Mouse (Mus musculus) erythroblast, adult 5-6 weeks (primary cell): ENCODE results near the gene Fbxw13. TPM values are rescaled to one million over a fixed set of nuclear protein-coding genes. Genes with fewer than 3 reads are reported as not detected.
"Not testable (repeated sequence)": the region's sequence is repeated elsewhere in the genome, so short reads cannot be mapped to it uniquely, and the experiment has no call there.

ENCODE experiments used
- ATAC-seq: replicated peaks from 2 replicates; pipeline ENCODE4 v1.8.0; 2016; ENCODE audit warnings: moderate number of reproducible peaks, mild to moderate bottlenecking, moderate TSS enrichment, inconsistent platforms; ENCODE audit not compliant: poor library complexity, low FRiP score, severe bottlenecking
- total RNA-seq, 2 experiments: library from RNA; stranded (forward) in 1 of 2; stranded (reverse) in 1 of 2; fragments of 150-400 nt in 1 of 2; fragments of 200-764, 138-1000 nt in 1 of 2; gene quantifications; 2 replicates each; pipeline versions ENCODE4 v1.2.3 to v1.2.4; 2015 to 2017; ENCODE audit warnings: low replicate concordance in 2 of 2

Fbxw13 gene
- total RNA-seq (2015; ENCODE audit: low replicate concordance) (not detected in 2 replicates), total RNA-seq (2017; ENCODE audit: low replicate concordance) (not detected in 2 replicates)

GRCm38 (mm10) chr9:109195875-109196274 is at the start of gene Fbxw13:
Fbxw13 (minus strand) TSS chr9:109195975.
- not testable (repeated sequence) for ATAC-seq

- no peak for ATAC-seq
Observed at GRCm38 (mm10) chr9:109234654-109235053, 38.9 kb upstream of the Fbxw13 start, which contains the start of gene Fbxw20. Fbxw20 (minus strand) TSS chr9:109234754.

GRCm38 (mm10) chr9:109218449-109218848 is 22.7 kb upstream of the Fbxw13 start:
- ATAC-seq = no peak

- ATAC-seq = not testable (repeated sequence)
Observed at GRCm38 (mm10) chr9:109201347-109201746, 5.6 kb upstream of the Fbxw13 start.

GRCm38 (mm10) chr9:109200349-109200748 is 4.6 kb upstream of the Fbxw13 start:
- ATAC-seq = no peak

GRCm38 (mm10) chr9:109199353-109199752 is 3.6 kb upstream of the Fbxw13 start:
- no peak for ATAC-seq

- no peak for ATAC-seq
Observed at GRCm38 (mm10) chr9:109177208-109177607, 18.6 kb downstream of the Fbxw13 start.

- ATAC-seq = no peak
Observed at GRCm38 (mm10) chr9:109176301-109176700, 19.5 kb downstream of the Fbxw13 start.

- ATAC-seq = no peak
Observed at GRCm38 (mm10) chr9:109167316-109167715, 28.5 kb downstream of the Fbxw13 start.

GRCm38 (mm10) chr9:109161941-109162340 is 33.8 kb downstream of the Fbxw13 start, which contains the start of gene Fbxw21:
Fbxw21 (minus strand) TSS chr9:109162041.
- ATAC-seq = no peak

- not testable (repeated sequence) for ATAC-seq
Observed at GRCm38 (mm10) chr9:109140414-109140813, 55.4 kb downstream of the Fbxw13 start.

- no peak for ATAC-seq
Observed at GRCm38 (mm10) chr9:109130076-109130475, 65.7 kb downstream of the Fbxw13 start.

Other genes starting within 250 kb of the Fbxw13 start
- gene Col7a1, start 242.4 kb downstream of the Fbxw13 start, total RNA-seq (2015; ENCODE audit: low replicate concordance) = under 0.01 TPM in 1 of 2 replicates, not detected in the other
- gene Col7a1, start 242.4 kb downstream of the Fbxw13 start, total RNA-seq (2017; ENCODE audit: low replicate concordance) = 0.17 and 1.4 TPM in 2 replicates
- gene Ucn2, start 210.0 kb downstream of the Fbxw13 start, total RNA-seq (2015; ENCODE audit: low replicate concordance) = not detected in 2 replicates
- gene Ucn2, start 210.0 kb downstream of the Fbxw13 start, total RNA-seq (2017; ENCODE audit: low replicate concordance) = not detected in 2 replicates
- 3.1 and 13.3 TPM in 2 replicates for gene Pfkfb4, start 204.2 kb downstream of the Fbxw13 start, total RNA-seq (2015; ENCODE audit: low replicate concordance)
- gene Pfkfb4, start 204.2 kb downstream of the Fbxw13 start, total RNA-seq (2017; ENCODE audit: low replicate concordance) = 7.9 and 12.3 TPM in 2 replicates
- 14.6 and 20.3 TPM in 2 replicates for gene Shisa5, start 157.4 kb downstream of the Fbxw13 start, total RNA-seq (2015; ENCODE audit: low replicate concordance)
- 13.9 and 51.4 TPM in 2 replicates for gene Shisa5, start 157.4 kb downstream of the Fbxw13 start, total RNA-seq (2017; ENCODE audit: low replicate concordance)
- gene Trex1, start 136.2 kb downstream of the Fbxw13 start, total RNA-seq (2015; ENCODE audit: low replicate concordance) = 7.3 and 19.6 TPM in 2 replicates
- 1.7 and 4.2 TPM in 2 replicates for gene Trex1, start 136.2 kb downstream of the Fbxw13 start, total RNA-seq (2017; ENCODE audit: low replicate concordance)
- gene Atrip, start 121.9 kb downstream of the Fbxw13 start, total RNA-seq (2015; ENCODE audit: low replicate concordance) = 4.2 TPM in 1 of 2 replicates, not detected in the other
- gene Atrip, start 121.9 kb downstream of the Fbxw13 start, total RNA-seq (2017; ENCODE audit: low replicate concordance) = 4.8 and 10.6 TPM in 2 replicates
- 2.5 TPM in 1 of 2 replicates, not detected in the other for gene Ccdc51, start 113.5 kb downstream of the Fbxw13 start, total RNA-seq (2015; ENCODE audit: low replicate concordance)
- 3.7 and 4.3 TPM in 2 replicates for gene Ccdc51, start 113.5 kb downstream of the Fbxw13 start, total RNA-seq (2017; ENCODE audit: low replicate concordance)
- 104 and 108 TPM in 2 replicates for gene Tma7, start 113.4 kb downstream of the Fbxw13 start, total RNA-seq (2015; ENCODE audit: low replicate concordance)
- 44.6 and 57.0 TPM in 2 replicates for gene Tma7, start 113.4 kb downstream of the Fbxw13 start, total RNA-seq (2017; ENCODE audit: low replicate concordance)
- gene Plxnb1, start 100.6 kb downstream of the Fbxw13 start, total RNA-seq (2015; ENCODE audit: low replicate concordance) = not detected in 2 replicates
- gene Plxnb1, start 100.6 kb downstream of the Fbxw13 start, total RNA-seq (2017; ENCODE audit: low replicate concordance) = not detected in 2 replicates
- not detected in 2 replicates for gene Fbxw21, start 33.9 kb downstream of the Fbxw13 start, total RNA-seq (2015; ENCODE audit: low replicate concordance)
- gene Fbxw21, start 33.9 kb downstream of the Fbxw13 start, total RNA-seq (2017; ENCODE audit: low replicate concordance) = 0.28 TPM in 1 of 2 replicates, not detected in the other
- not detected in 2 replicates for gene Fbxw20, start 38.8 kb upstream of the Fbxw13 start, total RNA-seq (2015; ENCODE audit: low replicate concordance)
- gene Fbxw20, start 38.8 kb upstream of the Fbxw13 start, total RNA-seq (2017; ENCODE audit: low replicate concordance) = not detected in 2 replicates
- gene Fbxw14, start 91.7 kb upstream of the Fbxw13 start, total RNA-seq (2015; ENCODE audit: low replicate concordance) = not detected in 2 replicates
- not detected in 2 replicates for gene Fbxw14, start 91.7 kb upstream of the Fbxw13 start, total RNA-seq (2017; ENCODE audit: low replicate concordance)
- not detected in 2 replicates for gene Fbxw28, start 143.7 kb upstream of the Fbxw13 start, total RNA-seq (2015; ENCODE audit: low replicate concordance)
- gene Fbxw28, start 143.7 kb upstream of the Fbxw13 start, total RNA-seq (2017; ENCODE audit: low replicate concordance) = not detected in 2 replicates
- gene Fbxw22, start 208.3 kb upstream of the Fbxw13 start, total RNA-seq (2015; ENCODE audit: low replicate concordance) = not detected in 2 replicates
- gene Fbxw22, start 208.3 kb upstream of the Fbxw13 start, total RNA-seq (2017; ENCODE audit: low replicate concordance) = not detected in 2 replicates